Mouse (Mus musculus) left cerebral cortex, adult 6 months (tissue): ENCODE results near the gene Olfr724. TPM values are rescaled to one million over a fixed set of nuclear protein-coding genes. Genes with fewer than 3 reads are reported as not detected.

Source experiments
- long read RNA-seq, 2 experiments: library from polyadenylated mRNA; unstranded; transcript quantifications; one replicate each; pipeline ENCODE4 v2.0.0; 2019 to 2020
- polyA plus RNA-seq: library from polyadenylated mRNA; unstranded; fragments of <200 nt; fragmentation: Nextera tagmentation; gene quantifications from 2 replicates; pipeline ENCODE4 v1.2.3, GENCODE M21; 2021

Olfr724 gene
- polyA plus RNA-seq: not detected in 2 replicates
- long read RNA-seq, experiment 1: 0 reads
- long read RNA-seq, experiment 2: 0 reads

DNA sequence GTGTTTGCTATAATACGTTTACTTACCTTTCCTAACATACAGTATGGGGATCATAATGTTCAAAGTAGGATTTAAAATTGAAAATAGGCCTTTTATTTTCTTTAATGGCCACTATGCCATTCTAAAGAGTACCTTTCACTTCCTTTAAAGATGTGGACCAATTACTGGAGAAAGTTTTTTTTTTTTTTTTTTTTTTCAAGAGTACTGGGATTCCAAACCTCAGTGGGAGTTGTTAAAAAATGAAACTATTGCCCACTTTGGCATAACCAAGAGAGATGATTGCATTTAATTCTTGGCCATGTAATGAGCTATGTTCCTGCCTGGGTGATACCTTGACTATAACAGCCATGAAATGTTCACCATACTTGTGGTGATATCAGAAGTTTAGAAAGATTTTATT, at the start of gene Olfr724:
Gene Olfr724 (minus strand): TSS at position 101 of the 400 bp plus-strand sequence.

DNA sequence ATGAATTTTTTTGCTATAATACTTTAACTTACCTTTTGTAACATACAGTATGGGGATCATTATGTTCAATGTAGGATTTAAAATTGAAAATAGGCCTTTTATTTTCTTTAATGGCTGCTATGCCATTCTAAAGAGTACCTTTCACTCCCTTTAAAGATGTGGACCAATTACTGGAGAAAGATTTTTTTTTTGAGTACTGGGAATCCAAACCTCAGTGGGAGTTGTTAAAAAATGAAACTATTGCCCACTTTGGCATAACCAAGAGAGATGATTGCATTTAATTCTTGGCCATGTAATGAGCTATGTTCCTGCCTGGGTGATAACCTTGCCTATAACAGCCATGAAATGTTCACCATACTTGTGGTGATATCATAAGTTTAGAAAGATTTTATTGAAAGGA, 31.4 kb downstream of the Olfr724 start, which contains the start of gene Olfr723:
Gene Olfr723 (minus strand): TSS at position 101 of the 400 bp plus-strand sequence.

Other genes with a start within 250 kb of the Olfr724 start
- 10.3 and 14.8 TPM in 2 replicates for gene Armh4, start 179.9 kb downstream of the Olfr724 start, polyA plus RNA-seq
- gene Olfr722, start 61.3 kb downstream of the Olfr724 start, polyA plus RNA-seq: not detected in 2 replicates
- not detected in 2 replicates for gene Olfr723, start 31.5 kb downstream of the Olfr724 start, polyA plus RNA-seq
- not detected in 2 replicates for gene Olfr725, start 77.1 kb upstream of the Olfr724 start, polyA plus RNA-seq
- not detected in 2 replicates for gene Olfr726, start 127.7 kb upstream of the Olfr724 start, polyA plus RNA-seq
- not detected in 2 replicates for gene Olfr727, start 159.9 kb upstream of the Olfr724 start, polyA plus RNA-seq
- not detected in 2 replicates for gene Olfr728, start 179.4 kb upstream of the Olfr724 start, polyA plus RNA-seq
- not detected in 2 replicates for gene Olfr729, start 189.6 kb upstream of the Olfr724 start, polyA plus RNA-seq
- not detected in 2 replicates for gene Olfr730, start 224.9 kb upstream of the Olfr724 start, polyA plus RNA-seq